Mouse (Mus musculus) liver, embryonic 14.5 days (tissue): ENCODE measurements around the gene Gpatch2.

Source experiments
- CTCF ChIP-seq: IDR thresholded peaks from 2 replicates; pipeline ENCODE4 v1.5.1; 2016; ENCODE audit warnings: antibody characterized with exemption, low read depth, control low read depth
- EP300 ChIP-seq: IDR thresholded peaks from 2 replicates; pipeline ENCODE4 v1.6.1; 2016; ENCODE audit warnings: antibody characterized with exemption, low read depth

GRCm38 (mm10) chr1:187178546-187178945, 36.8 kb upstream of the Gpatch2 start:
- TF ChIP-seq CTCF = no peak
- TF ChIP-seq EP300 = no peak
